8 mouse cellular contexts compared by ENCODE assay signal in the genomic region with DNA sequence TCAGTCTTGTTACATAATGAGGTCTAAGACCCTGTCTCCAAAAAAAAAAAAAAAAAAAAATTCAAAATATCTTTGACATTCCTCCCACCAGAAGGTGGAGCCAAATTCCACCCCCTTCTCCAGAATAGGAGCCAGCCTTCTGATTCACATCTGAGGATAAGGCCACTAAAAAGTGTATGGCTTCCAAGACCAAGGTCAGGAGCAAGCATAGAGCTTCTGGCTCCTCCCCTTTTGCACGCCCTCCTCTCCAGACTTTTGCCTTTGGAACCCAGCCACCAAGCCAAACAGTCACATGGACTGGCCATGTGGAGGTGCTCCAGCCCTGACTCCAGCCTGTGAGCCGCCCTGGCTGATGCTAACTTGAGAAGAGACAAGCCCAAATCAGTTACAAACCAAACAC. TPM values are rescaled to one million over a fixed set of nuclear protein-coding genes. Genes with fewer than 3 reads are reported as not detected.
DNase-seq lines count a peak whose midpoint lies in the region; ATAC-seq and TF ChIP-seq lines count a peak whose summit lies in the region.

No protein-coding gene starts in this region.

- 0 out of 2 replicates have a peak, but pooled peaks have one; percentile 39 for TF ChIP-seq EP300 in heart, adult 2 months (IDR thresholded peaks at IDR 0.05; ENCODE audit: insufficient read depth, low read depth, low read length)

- no peak overlapping the region for H3K9ac ChIP-seq in heart, adult 2 months (ENCODE audit: low read depth, low read length)
- no peak overlapping the region for H3K9ac ChIP-seq in intestine, embryonic 16.5 days (ENCODE audit: low read depth, low read length)

- intact Hi-C loops in heart, adult 2 months (cut with DNase I), result loop anchor here (1.0 to 2.0 kb wide), 2 partner anchors 27 to 64 kb away; no protein-coding TSS in a partner anchor

- no peaks in the 10 kb centered on the region for H3K36me3 ChIP-seq in heart, adult 2 months (ENCODE audit: control insufficient read depth, insufficient read depth, low read length)
- H3K36me3 ChIP-seq in heart, embryonic 10.5 days, result no peaks in the 10 kb centered on the region
- peaks cover 2% of the 10 kb centered on the region; the same call in 1 of the 2 replicates for H3K36me3 ChIP-seq in intestine, embryonic 16.5 days (ENCODE audit: control insufficient read depth, insufficient read depth, low read length)

- H3K79me2 ChIP-seq in heart, adult 2 months (replicated peaks; ENCODE audit: control insufficient read depth, insufficient read depth, low read length), result no peaks in the 10 kb centered on the region

- H3K4me1 ChIP-seq in heart, adult 2 months (ENCODE audit: control insufficient read depth, insufficient read depth, low read length), result peaks cover 2% of the 10 kb centered on the region; the same call in 1 of the 2 replicates
- 0 out of 2 replicates have a peak, but pooled peaks cover 6% of the 10 kb centered on the region for H3K4me1 ChIP-seq in heart, embryonic 10.5 days
- peaks cover 12% of the 10 kb centered on the region for H3K4me1 ChIP-seq in intestine, embryonic 16.5 days (ENCODE audit: control insufficient read depth, insufficient read depth, low read length)

- WGBS in heart, adult 2 months, result 14% methylated on average over 2 of the region's 2 CpGs
- WGBS in heart, embryonic 10.5 days, result 75% methylated on average over 2 of the region's 2 CpGs
- 56% methylated on average over 2 of the region's 2 CpGs for WGBS in intestine, embryonic 16.5 days

- peak; percentile 55 for ATAC-seq in intestine, embryonic 16.5 days

- TF ChIP-seq CTCF in heart, adult 2 months (IDR thresholded peaks at IDR 0.05), result peak; percentile 65

- H3K4me3 ChIP-seq in heart, adult 2 months, result no peak overlapping the region
- H3K4me3 ChIP-seq in heart, embryonic 10.5 days, result no peak overlapping the region
- no peak overlapping the region for H3K4me3 ChIP-seq in intestine, embryonic 16.5 days (ENCODE audit: low read length)

- peak; percentile 66 to 73 for DNase-seq in heart, adult 2 months
- no peak for DNase-seq in heart, embryonic 10.5 days (ENCODE audit: low spot score)
- DNase-seq in adrenal gland, adult 18-20 months (ENCODE audit: low spot score in 2 of 2), result peak; percentile 65 to 76
- peak; percentile 22 for DNase-seq in retina, embryonic 14.5 days (ENCODE audit: low spot score)
- no peak for DNase-seq in thymus, postnatal 14 days
- DNase-seq in layer of hippocampus, adult 9-11 months, result no peak
- DNase-seq in layer of hippocampus, postnatal 25 days (ENCODE audit: extremely low spot score in 1 of 2, low spot score in 1 of 2), result no peak

- no peak overlapping the region for H3K4me2 ChIP-seq in intestine, embryonic 16.5 days (ENCODE audit: low read depth, low read length)

- no peaks in the 10 kb centered on the region for H3K27me3 ChIP-seq in heart, adult 2 months (ENCODE audit: control insufficient read depth, insufficient read depth, low read length)
- H3K27me3 ChIP-seq in heart, embryonic 10.5 days (ENCODE audit: insufficient read depth, poor library complexity, severe bottlenecking), result no peaks in the 10 kb centered on the region
- H3K27me3 ChIP-seq in intestine, embryonic 16.5 days (replicated peaks; ENCODE audit: control insufficient read depth, insufficient read depth, low read length), result no peaks in the 10 kb centered on the region

- H3K9me3 ChIP-seq in heart, embryonic 10.5 days, result no peaks in the 10 kb centered on the region
- no peaks in the 10 kb centered on the region for H3K9me3 ChIP-seq in intestine, embryonic 16.5 days (ENCODE audit: control insufficient read depth, low read length)

- no peak overlapping the region for H3K27ac ChIP-seq in heart, adult 2 months
- no peak overlapping the region for H3K27ac ChIP-seq in heart, embryonic 10.5 days
- H3K27ac ChIP-seq in intestine, embryonic 16.5 days (ENCODE audit: low read length), result 0 out of 2 replicates have a peak overlapping the region, but pooled peaks have one; percentile 47

- TF ChIP-seq POLR2A in heart, adult 2 months (IDR thresholded peaks at IDR 0.05; ENCODE audit: insufficient read depth, low read depth, low read length), result no peak

RNA-seq across cellular contexts. Expression of gene Lima1, which starts 35.3 kb away (rescaled TPM):
- 10 to 100 TPM; 15.7 to 16.7 TPM for total RNA-seq in heart, adult 2 months (2021)
- polyA plus RNA-seq in heart, adult 2 months (2012; rRNA removed), result 8.8 and 13.4 TPM in 2 replicates
- polyA plus RNA-seq in heart, embryonic 10.5 days (2016; fragmentation: Nextera tagmentation; extraction: Ambion mirVana), result 25.9 and 29.4 TPM in 2 replicates
- total RNA-seq in adrenal gland, adult 18-20 months (2021), result 10 to 100 TPM; 35.4 to 39.9 TPM
- 105 and 112 TPM in 2 replicates for polyA plus RNA-seq in intestine, embryonic 16.5 days (2015; fragmentation: Nextera tagmentation; extraction: Ambion mirVana)
- 10 to 100 TPM; 10.1 to 13.8 TPM for total RNA-seq in layer of hippocampus, postnatal 25 days (2021)

Comparison
In these comparisons a context has a peak if more than half of its experiments do, and no peak if none do; other contexts are left out.
1. DNase-seq: peak in heart, adult 2 months (2 of 2), adrenal gland, adult 18-20 months (2 of 2) and retina, embryonic 14.5 days (single experiment); none in heart, embryonic 10.5 days (single experiment), thymus, postnatal 14 days (single experiment), layer of hippocampus, adult 9-11 months (single experiment) and layer of hippocampus, postnatal 25 days (0 of 2).